Mouse (Mus musculus) neural tube, embryonic 14.5 days (tissue): ENCODE measurements around the gene Slc16a11. TPM values are rescaled to one million over a fixed set of nuclear protein-coding genes. Genes with fewer than 3 reads are reported as not detected.

Source experiments
- ATAC-seq: fragments of 200-750 bp; cut with Nextera tagmentation; 2 replicates; pipeline ENCODE4 v1.8.0; 2017; ENCODE audit warnings: low read depth, mild to moderate bottlenecking, moderate TSS enrichment, moderate library complexity
- H3K27ac ChIP-seq: fragments of 300-500 bp; sonication (generic); 2 replicates; pipeline ENCODE4 v1.5.1; 2014; ENCODE audit warnings: low read depth, mild to moderate bottlenecking, control low read depth, low read length, moderate library complexity, mixed read lengths
- H3K27me3 ChIP-seq: fragments of 300-500 bp; sonication (generic); 2 replicates; pipeline ENCODE4 v1.6.1; 2014; ENCODE audit warnings: low read length; ENCODE audit not compliant: control insufficient read depth, insufficient read depth
- H3K36me3 ChIP-seq: fragments of 300-500 bp; sonication (generic); 2 replicates; pipeline ENCODE4 v1.6.1; 2014; ENCODE audit warnings: low read length, mixed read lengths; ENCODE audit not compliant: control insufficient read depth, insufficient read depth
- H3K4me1 ChIP-seq: fragments of 300-500 bp; sonication (generic); 2 replicates; pipeline ENCODE4 v1.6.1; 2014; ENCODE audit warnings: low read length; ENCODE audit not compliant: control insufficient read depth, insufficient read depth
- H3K4me2 ChIP-seq: fragments of 300-500 bp; sonication (generic); 2 replicates; pipeline ENCODE4 v1.6.1; 2014; ENCODE audit warnings: mild to moderate bottlenecking, low read depth, low read length, control low read depth
- H3K4me3 ChIP-seq: fragments of 300-500 bp; sonication (generic); 2 replicates; pipeline ENCODE4 v1.5.1; 2014; ENCODE audit warnings: low read depth, low read length, control low read depth, mixed read lengths
- H3K9ac ChIP-seq: fragments of 300-500 bp; sonication (generic); replicated peaks from 2 replicates; pipeline ENCODE4 v1.6.1; 2014; ENCODE audit warnings: low read depth, mild to moderate bottlenecking, control low read depth, low read length, mixed read lengths
- H3K9me3 ChIP-seq: fragments of 300-500 bp; sonication (generic); 2 replicates; pipeline ENCODE4 v1.6.1; 2016; ENCODE audit warnings: low read length; ENCODE audit not compliant: control insufficient read depth
- WGBS: fragments of 180-500 bp; shearing (Covaris S2); extraction: QIAGEN DNeasy Blood & Tissue Kit; methylation state at CpG from one replicate; pipeline ENCODE4 v1.1.7; 2014; 5-methylcytosine and 5-hydroxymethylcytosine counted together
- polyA plus RNA-seq: library from polyadenylated mRNA; unstranded; fragments of >200 nt; fragmentation: Nextera tagmentation; extraction: Ambion mirVana; gene quantifications from 2 replicates; pipeline ENCODE4 v1.2.1, GENCODE M21; 2014

Gene Slc16a11
- polyA plus RNA-seq, 1 experiment from 2014 or later = 4.0 TPM

- Histone ChIP-seq H3K4me1 (peaks cover 12% of the 10 kb centered on the region), H3K4me3 (no peak overlapping the region), H3K27ac (no peak overlapping the region), H3K36me3 (no peaks in the 10 kb centered on the region), H3K9ac (no peak overlapping the region), H3K9me3 (no peaks in the 10 kb centered on the region), H3K4me2 (no peak overlapping the region), H3K27me3 (peaks cover 33% of the 10 kb centered on the region)
- ATAC-seq = no peak
- 74% methylated on average over 6 of the region's 6 CpGs for WGBS
These were observed 580 bp upstream of the Slc16a11 start for GRCm38 (mm10) chr11:70211972-70212371.

GRCm38 (mm10) chr11:70212896-70213295 is 344 bp downstream of the Slc16a11 start:
- Histone ChIP-seq H3K27ac (no peak overlapping the region), H3K27me3 (peaks cover 34% of the 10 kb centered on the region), H3K4me1 (peaks cover 12% of the 10 kb centered on the region), H3K9me3 (no peaks in the 10 kb centered on the region), H3K9ac (no peak overlapping the region), H3K36me3 (no peaks in the 10 kb centered on the region), H3K4me2 (no peak overlapping the region), H3K4me3 (no peak overlapping the region)
- 12% methylated on average over 9 of the region's 9 CpGs for WGBS
- no peak for ATAC-seq

- H3K36me3 ChIP-seq = no peaks in the 10 kb centered on the region
- no peaks in the 10 kb centered on the region for H3K9me3 ChIP-seq
- peak overlapping the region; percentile 41 for H3K9ac ChIP-seq
- peaks cover 34% of the 10 kb centered on the region for H3K27me3 ChIP-seq
- ATAC-seq = peak; percentile 55; the same call in 1 of the 2 replicates
- H3K27ac ChIP-seq = no peak overlapping the region
- H3K4me1 ChIP-seq = peaks cover 17% of the 10 kb centered on the region
- WGBS = 6% methylated on average over 26 of the region's 26 CpGs
- peak overlapping the region; percentile 63 for H3K4me2 ChIP-seq
- peak overlapping the region; percentile 32 for H3K4me3 ChIP-seq
These were observed 1.2 kb downstream of the Slc16a11 start for GRCm38 (mm10) chr11:70213736-70214135.

GRCm38 (mm10) chr11:70214191-70214855 is 1.8 kb downstream of the Slc16a11 start:
- Histone ChIP-seq H3K4me3 (peak overlapping the region; percentile 32), H3K27ac (no peak overlapping the region), H3K9me3 (no peaks in the 10 kb centered on the region), H3K9ac (peak overlapping the region; percentile 41), H3K36me3 (no peaks in the 10 kb centered on the region), H3K4me1 (peaks cover 23% of the 10 kb centered on the region), H3K27me3 (peaks cover 34% of the 10 kb centered on the region), H3K4me2 (peak overlapping the region; percentile 63)
- ATAC-seq = peak; percentile 68
- under 1% methylated on average over 44 of the region's 46 CpGs for WGBS

GRCm38 (mm10) chr11:70214856-70215209 is 2.3 kb downstream of the Slc16a11 start:
- no peaks in the 10 kb centered on the region for H3K36me3 ChIP-seq
- H3K9ac ChIP-seq = no peak overlapping the region
- H3K4me1 ChIP-seq = peaks cover 26% of the 10 kb centered on the region
- no peak overlapping the region for H3K27ac ChIP-seq
- peaks cover 34% of the 10 kb centered on the region for H3K27me3 ChIP-seq
- 4% methylated on average over 18 of the region's 18 CpGs for WGBS
- no peak for ATAC-seq
- peak overlapping the region; percentile 32; the same call in 1 of the 2 replicates for H3K4me3 ChIP-seq
- no peaks in the 10 kb centered on the region for H3K9me3 ChIP-seq
- peak overlapping the region; percentile 63; the same call in 1 of the 2 replicates for H3K4me2 ChIP-seq

- H3K4me1 ChIP-seq = peaks cover 29% of the 10 kb centered on the region
- H3K36me3 ChIP-seq = no peaks in the 10 kb centered on the region
- ATAC-seq = no peak
- H3K4me3 ChIP-seq = no peak overlapping the region
- 11% methylated on average over 22 of the region's 22 CpGs for WGBS
- no peak overlapping the region for H3K9ac ChIP-seq
- no peaks in the 10 kb centered on the region for H3K9me3 ChIP-seq
- H3K27me3 ChIP-seq = peaks cover 34% of the 10 kb centered on the region
- H3K27ac ChIP-seq = no peak overlapping the region
- no peak overlapping the region for H3K4me2 ChIP-seq
These were observed 2.7 kb downstream of the Slc16a11 start for GRCm38 (mm10) chr11:70215301-70215700.

GRCm38 (mm10) chr11:70216103-70216502 is 3.6 kb downstream of the Slc16a11 start:
- Histone ChIP-seq H3K4me1 (peaks cover 29% of the 10 kb centered on the region), H3K27me3 (peaks cover 34% of the 10 kb centered on the region), H3K9me3 (no peaks in the 10 kb centered on the region), H3K9ac (no peak overlapping the region), H3K4me2 (no peak overlapping the region), H3K27ac (no peak overlapping the region), H3K4me3 (no peak overlapping the region), H3K36me3 (no peaks in the 10 kb centered on the region)
- ATAC-seq = no peak
- WGBS = 41% methylated on average over 3 of the region's 3 CpGs

GRCm38 (mm10) chr11:70218039-70218438 is 5.5 kb downstream of the Slc16a11 start:
- no peak for ATAC-seq
- H3K27me3 ChIP-seq = peaks cover 32% of the 10 kb centered on the region
- peaks cover 35% of the 10 kb centered on the region for H3K4me1 ChIP-seq
- H3K4me3 ChIP-seq = no peak overlapping the region
- H3K9me3 ChIP-seq = no peaks in the 10 kb centered on the region
- H3K27ac ChIP-seq = no peak overlapping the region
- H3K36me3 ChIP-seq = no peaks in the 10 kb centered on the region
- WGBS = 98% methylated on average over 4 of the region's 4 CpGs
- no peak overlapping the region for H3K9ac ChIP-seq
- no peak overlapping the region for H3K4me2 ChIP-seq

GRCm38 (mm10) chr11:70218741-70219470 is 6.4 kb downstream of the Slc16a11 start:
- no peak overlapping the region for H3K27ac ChIP-seq
- H3K4me3 ChIP-seq = peak overlapping the region; percentile 59; the same call in 1 of the 2 replicates
- H3K9ac ChIP-seq = no peak overlapping the region
- H3K4me1 ChIP-seq = peaks cover 30% of the 10 kb centered on the region
- no peaks in the 10 kb centered on the region for H3K36me3 ChIP-seq
- H3K27me3 ChIP-seq = peaks cover 27% of the 10 kb centered on the region
- WGBS = 91% methylated on average over 15 of the region's 15 CpGs
- H3K4me2 ChIP-seq = peak overlapping the region; percentile 91
- ATAC-seq = no peak
- no peaks in the 10 kb centered on the region for H3K9me3 ChIP-seq
